5 mouse cellular contexts compared by ENCODE assay signal in genomic region chr4:63507478-63507877, GRCm38 (mm10).
"Had no signal": no experiment of that assay in that cellular context is flagged by ENCODE, and none has a peak within 500 bp of the region (broad histone marks: within the 10 kb centered on the region; RNA-seq: fewer than 3 reads in every experiment).

No protein-coding gene starts in this region.

- H3K4me3 ChIP-seq: limb, embryonic 12.5 days; limb, embryonic 15.5 days; liver, embryonic 13.5 days; stomach, embryonic 15.5 days had no signal

- H3K4me1 ChIP-seq: limb, embryonic 12.5 days; limb, embryonic 15.5 days; liver, embryonic 13.5 days; stomach, embryonic 15.5 days had no signal

- H3K27me3 ChIP-seq: limb, embryonic 12.5 days; limb, embryonic 15.5 days; liver, embryonic 13.5 days; stomach, embryonic 15.5 days had no signal

- H3K36me3 ChIP-seq: limb, embryonic 12.5 days; limb, embryonic 15.5 days; liver, embryonic 13.5 days; stomach, embryonic 15.5 days had no signal

- H3K9ac ChIP-seq: limb, embryonic 12.5 days; limb, embryonic 15.5 days; liver, embryonic 13.5 days; stomach, embryonic 15.5 days had no signal

- H3K4me2 ChIP-seq: limb, embryonic 12.5 days; limb, embryonic 15.5 days; liver, embryonic 13.5 days; midbrain, embryonic 11.5 days; stomach, embryonic 15.5 days had no signal

- H3K27ac ChIP-seq: limb, embryonic 12.5 days; limb, embryonic 15.5 days; liver, embryonic 13.5 days; stomach, embryonic 15.5 days had no signal

- H3K9me3 ChIP-seq: limb, embryonic 12.5 days; limb, embryonic 15.5 days; liver, embryonic 13.5 days; stomach, embryonic 15.5 days had no signal
